Mouse (Mus musculus) 416B (cell line): ENCODE data around the gene Col4a3bp.

Experiments
- DNase-seq: peaks from one replicate; pipeline ENCODE4 v3.0.0; 2011; ENCODE audit warnings: low read depth

Gene Col4a3bp

GRCm38 (mm10) chr13:96541381-96541780 is 1.0 kb upstream of the Col4a3bp start:
- peak; percentile 61 for DNase-seq

DNA sequence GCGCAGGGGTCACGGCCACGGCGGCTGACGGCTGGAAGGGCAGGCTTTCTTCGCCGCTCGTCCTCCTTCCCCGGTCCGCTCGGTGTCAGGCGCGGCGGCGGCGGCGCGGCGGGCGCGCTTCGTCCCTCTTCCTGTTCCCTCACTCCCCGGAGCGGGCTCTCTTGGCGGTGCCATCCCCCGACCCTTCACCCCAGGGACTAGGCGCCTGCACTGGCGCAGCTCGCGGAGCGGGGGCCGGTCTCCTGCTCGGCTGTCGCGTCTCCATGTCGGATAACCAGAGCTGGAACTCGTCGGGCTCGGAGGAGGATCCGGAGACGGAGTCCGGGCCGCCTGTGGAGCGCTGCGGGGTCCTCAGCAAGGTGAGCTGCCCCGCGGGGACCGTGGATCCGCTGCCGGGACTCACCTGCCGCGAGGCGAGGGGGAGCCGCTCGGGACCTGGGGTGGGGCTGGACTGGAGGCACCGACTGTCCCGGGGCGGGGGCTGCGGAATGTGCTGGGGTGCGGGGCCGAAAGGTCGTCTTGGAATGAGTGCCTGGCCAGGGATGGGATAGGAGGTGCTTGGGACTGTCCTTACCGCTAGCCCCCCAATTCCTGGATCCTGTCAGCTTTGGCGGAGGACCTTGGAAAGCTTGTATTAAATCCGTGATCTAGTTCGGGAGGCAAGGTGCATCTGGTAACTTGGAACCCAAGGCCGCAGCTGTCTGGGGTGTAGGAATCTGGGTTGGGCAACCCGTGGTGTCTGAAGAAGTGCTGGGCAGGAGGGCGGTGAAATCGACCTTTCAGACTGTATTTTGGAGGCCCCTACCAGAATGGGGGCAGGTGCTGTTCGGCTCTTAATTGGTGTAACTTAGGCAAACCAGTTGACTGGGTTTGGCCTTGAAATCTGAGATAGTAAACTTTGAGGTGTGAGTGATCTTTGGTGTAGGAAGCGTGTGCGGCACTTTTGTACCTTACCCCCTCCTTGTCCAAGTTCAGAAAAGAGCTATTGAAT is 778 bp downstream of the Col4a3bp start:
- DNase-seq, result peak; percentile 59

GRCm38 (mm10) chr13:96544506-96544905 is 2.1 kb downstream of the Col4a3bp start:
- DNase-seq, result peak; percentile 63

- DNase-seq, result no peak
These were observed 4.8 kb downstream of the Col4a3bp start for GRCm38 (mm10) chr13:96547250-96547649.

GRCm38 (mm10) chr13:96547941-96548340 is 5.5 kb downstream of the Col4a3bp start:
- DNase-seq, result peak; percentile 69

GRCm38 (mm10) chr13:96555099-96555498 is 12.7 kb downstream of the Col4a3bp start:
- DNase-seq, result peak; percentile 52

DNA sequence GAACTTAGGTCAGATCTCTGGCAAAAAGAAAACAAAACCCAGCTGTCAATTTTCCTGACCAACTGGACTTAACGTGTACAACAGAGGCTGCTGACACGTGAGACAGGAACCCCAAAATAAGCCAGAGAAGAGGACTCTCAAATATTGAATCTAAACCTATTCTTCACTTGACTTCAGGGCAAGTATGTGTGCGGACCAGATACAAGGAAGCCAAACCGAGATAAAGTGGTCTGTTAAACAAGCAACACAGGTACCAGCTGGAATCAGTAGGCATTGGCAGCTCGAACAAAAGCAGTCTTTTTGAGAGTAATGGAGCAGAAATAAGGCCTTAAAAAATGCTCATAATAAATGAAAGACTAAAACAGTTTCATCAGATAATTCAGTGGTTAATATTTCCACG is 25.6 kb downstream of the Col4a3bp start:
- DNase-seq, result no peak

DNA sequence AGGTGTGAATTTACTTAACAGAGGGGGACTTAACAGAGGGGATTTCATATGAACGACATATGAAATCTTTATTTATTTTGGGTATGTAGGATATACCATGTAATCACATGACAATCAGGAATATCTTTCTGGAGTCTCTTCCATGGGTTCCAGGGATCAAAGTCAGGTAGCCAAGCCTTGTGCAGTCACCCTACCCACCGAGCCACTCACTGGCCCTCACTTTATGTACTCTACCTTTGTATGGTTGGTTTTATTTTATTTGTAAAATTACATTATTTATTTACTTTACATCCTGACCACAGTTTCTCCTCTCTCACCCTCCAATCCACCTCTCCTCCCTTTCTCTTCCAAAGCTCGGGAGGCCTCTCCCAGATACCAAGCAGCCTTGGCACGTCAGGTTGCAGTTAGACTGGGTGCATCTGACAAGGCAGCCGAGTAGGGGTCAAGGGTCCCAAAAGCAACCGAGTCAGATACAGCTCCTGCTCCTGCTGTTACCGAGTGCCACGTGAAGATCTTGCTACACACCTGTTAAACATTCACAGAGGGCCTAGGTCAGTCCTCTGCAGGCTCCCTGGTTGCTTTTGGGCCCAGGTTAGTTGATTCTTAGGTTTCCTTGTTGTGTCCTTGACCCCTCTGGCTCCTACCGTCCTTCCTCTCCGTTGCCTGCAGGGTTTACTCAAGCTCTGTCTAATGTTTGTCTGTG is 28.0 kb downstream of the Col4a3bp start:
- DNase-seq, result no peak

- DNase-seq, result no peak
These were observed 28.6 kb downstream of the Col4a3bp start for GRCm38 (mm10) chr13:96571016-96571361.

- no peak for DNase-seq
These were observed 31.8 kb downstream of the Col4a3bp start for GRCm38 (mm10) chr13:96574170-96574569.

DNA sequence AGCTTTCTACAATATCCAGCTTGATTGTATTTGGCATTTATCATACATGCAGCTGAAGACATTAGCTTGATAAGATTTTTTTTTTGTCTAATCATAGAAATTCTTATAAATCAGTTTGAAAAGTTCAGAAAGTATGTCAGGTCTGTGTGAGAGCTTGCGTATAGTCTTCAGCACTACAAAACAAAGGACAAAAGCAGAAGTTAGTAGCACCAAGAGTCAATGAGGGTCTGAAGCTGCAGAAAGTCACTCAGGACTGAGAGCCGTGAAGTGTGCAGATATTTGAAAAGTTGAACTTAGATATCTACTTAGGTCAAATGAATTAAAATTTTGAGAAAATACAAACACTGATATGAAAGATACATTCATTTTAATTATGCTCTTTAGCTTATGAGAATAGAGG is 36.7 kb downstream of the Col4a3bp start:
- DNase-seq, result peak; percentile 20

DNA sequence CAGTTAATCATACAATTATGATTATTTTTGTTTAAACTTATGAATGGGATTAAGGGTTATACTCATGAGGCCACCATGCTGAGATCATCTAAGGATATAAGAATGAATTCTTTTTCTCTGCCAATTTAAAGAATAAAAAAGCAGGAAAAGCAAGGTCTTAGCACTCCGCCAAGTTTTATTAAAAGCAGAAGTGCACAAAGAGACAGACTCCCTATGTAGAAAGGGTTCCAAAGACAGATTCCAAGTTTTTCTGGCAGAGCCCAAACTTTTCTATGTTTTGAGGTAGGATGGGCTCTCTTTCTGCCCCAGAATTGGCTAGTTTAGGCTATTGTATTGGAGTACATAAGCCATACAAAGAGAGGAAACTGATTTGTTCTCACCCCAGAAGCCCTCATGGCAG is 37.6 kb downstream of the Col4a3bp start:
- no peak for DNase-seq

- DNase-seq, result peak; percentile 41
These were observed 41.8 kb downstream of the Col4a3bp start for GRCm38 (mm10) chr13:96584201-96584600.

GRCm38 (mm10) chr13:96586540-96586939 is 44.1 kb downstream of the Col4a3bp start:
- no peak for DNase-seq

DNA sequence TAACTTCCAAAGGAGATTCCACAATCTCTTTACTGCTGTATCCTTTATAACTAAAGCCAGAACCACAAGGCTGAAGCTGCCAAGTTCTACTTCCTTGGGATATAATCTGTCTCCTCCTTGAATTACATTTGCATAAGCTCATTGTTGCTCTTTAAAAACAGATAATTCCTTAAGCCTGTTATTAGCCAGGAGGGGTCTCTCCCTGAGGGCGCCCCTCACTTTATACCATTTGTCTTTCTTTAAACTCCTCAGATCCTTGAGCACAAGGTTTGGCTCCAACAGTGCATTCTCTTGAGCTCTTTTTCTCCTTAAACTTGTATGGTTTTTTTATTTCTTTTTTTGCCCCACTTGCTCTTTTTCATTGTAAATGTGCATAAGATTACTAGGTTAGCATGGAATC is 46.2 kb downstream of the Col4a3bp start:
- no peak for DNase-seq

DNA sequence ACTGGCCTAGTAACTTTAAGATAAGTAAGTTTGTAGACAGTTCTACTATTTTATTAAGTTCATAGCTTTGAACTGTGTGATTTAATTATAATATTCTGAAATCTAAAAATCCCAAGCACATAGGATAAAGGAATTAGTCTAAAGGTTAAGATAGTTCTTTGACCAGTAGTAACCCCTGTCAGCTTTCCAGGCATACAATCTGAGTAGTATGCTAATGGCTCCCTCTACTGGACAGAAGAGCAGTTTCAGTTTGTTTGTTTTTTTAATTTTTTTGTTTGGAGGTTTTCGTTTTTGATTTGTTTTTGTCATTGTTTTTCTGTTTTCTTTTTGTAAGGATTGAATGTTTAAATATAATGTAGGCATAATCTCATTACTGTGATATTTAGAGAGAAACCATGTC is 51.2 kb downstream of the Col4a3bp start:
- peak; percentile 76 for DNase-seq

DNA sequence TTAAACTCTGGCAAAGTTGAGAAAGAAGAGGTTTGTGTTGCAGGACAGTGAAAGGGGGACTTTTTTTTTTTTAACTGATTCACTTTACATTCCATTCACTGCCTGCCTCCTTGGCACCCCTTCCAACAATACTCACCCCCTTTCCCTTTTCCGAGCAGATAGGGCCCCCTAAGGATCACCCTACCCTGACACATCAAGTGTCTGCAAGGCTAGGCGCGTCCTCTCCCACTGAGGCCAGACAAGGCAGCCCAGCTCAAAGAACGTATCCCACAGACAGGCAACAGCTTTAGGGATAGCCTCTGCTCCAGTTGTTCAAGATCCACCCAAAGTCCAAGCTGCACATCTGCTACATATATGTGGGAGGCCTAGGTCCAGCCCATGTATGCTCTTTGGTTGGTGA is 51.7 kb downstream of the Col4a3bp start:
- no peak for DNase-seq

GRCm38 (mm10) chr13:96599182-96599581 is 56.8 kb downstream of the Col4a3bp start:
- no peak for DNase-seq

GRCm38 (mm10) chr13:96604242-96604641 is 61.8 kb downstream of the Col4a3bp start:
- no peak for DNase-seq

GRCm38 (mm10) chr13:96614615-96615014 is 72.2 kb downstream of the Col4a3bp start:
- DNase-seq, result no peak

- no peak for DNase-seq
These were observed 78.5 kb downstream of the Col4a3bp start for GRCm38 (mm10) chr13:96620891-96621290.

DNA sequence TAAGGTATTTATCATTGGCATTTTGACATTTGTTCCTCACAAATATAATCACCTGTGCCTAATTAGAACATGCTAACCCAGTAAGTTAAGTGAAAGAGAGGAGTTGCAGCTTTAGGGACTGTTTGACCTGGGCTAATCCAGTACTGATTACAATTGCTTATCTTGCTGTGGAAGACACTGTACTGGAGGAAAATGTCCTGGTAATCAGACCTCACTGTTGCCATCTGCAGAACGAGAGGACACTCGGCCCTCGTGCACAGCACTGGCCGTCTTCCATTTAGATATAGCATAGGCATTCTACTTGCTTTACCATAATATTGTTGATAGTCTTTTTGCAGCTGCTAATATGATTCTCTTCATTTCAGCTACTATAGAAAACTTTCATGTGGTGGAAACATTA is 88.0 kb downstream of the Col4a3bp start:
- no peak for DNase-seq

DNA sequence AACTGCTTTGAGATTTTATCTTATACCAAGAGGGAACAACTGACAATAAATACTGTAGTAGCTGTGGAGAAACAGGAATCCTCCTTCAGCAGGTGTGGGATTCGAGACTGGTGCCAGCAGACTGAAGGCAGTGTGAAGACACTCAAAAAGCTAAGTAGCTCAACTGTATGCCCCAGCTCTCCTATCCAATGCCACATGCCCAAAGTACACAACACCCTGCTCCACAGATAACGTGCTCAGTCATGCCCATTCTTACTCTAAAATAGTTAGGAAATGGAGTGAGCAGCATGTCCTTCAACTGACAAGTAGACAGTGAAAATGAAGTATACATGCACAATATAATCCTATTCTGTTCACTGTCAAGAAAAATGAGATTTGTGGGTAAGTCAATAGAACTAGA is 101.8 kb downstream of the Col4a3bp start:
- DNase-seq, result no peak
